Mouse (Mus musculus) erythroblast, embryonic 14.5 days (primary cell): Measurements from ENCODE around the gene Fam57a.

ENCODE experiments used
- GATA1 ChIP-seq: IDR thresholded peaks from 2 replicates; pipeline ENCODE4 v1.6.1; 2012; ENCODE audit warnings: low read length, inconsistent platforms, mixed read lengths
- TAL1 ChIP-seq: IDR thresholded peaks from 3 replicates; pipeline ENCODE4 v1.6.1; 2012; ENCODE audit warnings: low read length, inconsistent platforms, mixed read lengths

DNA sequence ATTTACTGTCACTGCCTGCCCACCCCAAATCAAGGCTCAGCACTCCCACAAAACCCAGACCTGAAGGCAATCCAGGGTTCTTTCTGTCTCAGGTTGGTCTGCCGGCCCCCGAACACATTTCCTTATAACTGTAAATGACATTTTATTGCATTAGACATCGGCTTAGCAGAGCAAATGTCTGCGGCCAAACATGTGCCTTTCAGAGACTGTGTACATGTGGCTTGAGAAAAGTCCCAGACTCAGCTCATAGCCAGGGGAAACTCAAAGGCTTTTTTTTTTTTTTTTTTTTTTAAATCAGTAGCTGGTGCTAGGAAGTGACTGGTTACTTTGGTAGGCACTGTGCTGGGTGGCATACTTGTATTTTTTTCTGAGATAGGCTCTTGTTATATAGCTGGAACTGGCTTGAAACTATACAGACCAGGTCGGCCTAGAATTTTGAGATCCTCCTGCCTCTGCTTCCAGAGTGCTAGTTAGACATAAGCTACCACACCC, 36.6 kb downstream of the Fam57a start:
- TF ChIP-seq GATA1 (no peak), TAL1 (no peak)
